Mouse (Mus musculus) CH12.LX (cell line): ENCODE data around the gene Ampd3. TPM values are rescaled to one million over a fixed set of nuclear protein-coding genes. Genes with fewer than 3 reads are reported as not detected.

Experiments
- DNase-seq: peaks from one replicate; pipeline ENCODE4 v3.0.0-alpha.2; 2013; ENCODE audit errors: extremely low read depth
- H3K27ac ChIP-seq: 2 replicates; pipeline ENCODE4 v1.5.1; 2012; ENCODE audit warnings: low read depth, mild to moderate bottlenecking, control low read depth, moderate library complexity; ENCODE audit not compliant: insufficient read depth
- H3K27me3 ChIP-seq: replicated peaks from 2 replicates; pipeline ENCODE3; 2012; ENCODE audit warnings: inconsistent platforms
- H3K36me3 ChIP-seq, 2 experiments: replicated peaks in 1 of 2; 2 replicates each; pipeline versions ENCODE3 to v1.6.1; 2012; ENCODE audit warnings: inconsistent platforms in 1 of 2, low read length in 1 of 2, mild to moderate bottlenecking in 1 of 2, mixed read lengths in 1 of 2, moderate library complexity in 1 of 2; ENCODE audit not compliant: control insufficient read depth in 1 of 2, insufficient read depth in 1 of 2
- H3K4me1 ChIP-seq, 2 experiments: 2 replicates each; pipeline ENCODE4 v1.6.1; 2012; ENCODE audit warnings: inconsistent platforms in 1 of 2, moderate library complexity in 1 of 2; ENCODE audit not compliant: insufficient read depth in 2 of 2, control insufficient read depth in 1 of 2
- H3K4me2 ChIP-seq: 2 replicates; pipeline ENCODE4 v1.6.1; 2012; ENCODE audit warnings: low read depth, mild to moderate bottlenecking, control low read depth; ENCODE audit not compliant: poor library complexity, insufficient read depth, severe bottlenecking
- H3K4me3 ChIP-seq, 3 experiments: fragments of 150-350 bp in 1 of 3; sonication (generic) in 1 of 3; replicated peaks in 1 of 3; 2 replicates each; pipeline versions ENCODE3 to v1.5.1; 2011 to 2012; ENCODE audit warnings: low read depth in 2 of 3, low read length in 2 of 3, mild to moderate bottlenecking in 2 of 3, moderate library complexity in 2 of 3, control low read depth in 1 of 3, improper control_type of control experiment in 1 of 3, inconsistent platforms in 1 of 3, mixed read lengths in 1 of 3; ENCODE audit not compliant: poor library complexity in 1 of 3
- H3K79me2 ChIP-seq: replicated peaks from 2 replicates; pipeline ENCODE4 v1.6.1; 2012; ENCODE audit warnings: mild to moderate bottlenecking, moderate library complexity; ENCODE audit not compliant: control insufficient read depth, poor library complexity, insufficient read depth, severe bottlenecking; ENCODE audit errors: extremely low read depth
- H3K9ac ChIP-seq: 2 replicates; pipeline ENCODE4 v1.6.1; 2012; ENCODE audit warnings: low read depth, mild to moderate bottlenecking, control low read depth, moderate library complexity; ENCODE audit not compliant: insufficient read depth
- H3K9me3 ChIP-seq: replicated peaks from 2 replicates; pipeline ENCODE3; 2012; ENCODE audit warnings: low read length, inconsistent platforms, mixed read lengths
- BHLHE40 ChIP-seq: IDR thresholded peaks from 2 replicates; pipeline ENCODE4 v1.6.1; 2011; ENCODE audit warnings: mild to moderate bottlenecking, low read depth, low read length, improper control_type of control experiment
- CTCF ChIP-seq, 2 experiments: IDR thresholded peaks in 1 of 2; conservative IDR thresholded peaks in 1 of 2; 2 replicates each; pipeline ENCODE4 v1.5.1; 2011 to 2012; ENCODE audit warnings: low read depth in 2 of 2, low read length in 2 of 2, improper control_type of control experiment in 1 of 2, inconsistent platforms in 1 of 2, mild to moderate bottlenecking in 1 of 2, moderate library complexity in 1 of 2
- ELF1 ChIP-seq: IDR thresholded peaks from 2 replicates; pipeline ENCODE4 v1.6.1; 2014; ENCODE audit warnings: low read depth, mild to moderate bottlenecking, inconsistent platforms, low read length, improper control_type of control experiment
- EP300 ChIP-seq: IDR thresholded peaks from 2 replicates; pipeline ENCODE4 v1.6.1; 2011; ENCODE audit warnings: low read length, improper control_type of control experiment
- GABPA ChIP-seq: IDR thresholded peaks from 2 replicates; pipeline ENCODE4 v1.6.1; 2012; ENCODE audit warnings: low read depth, low read length, improper control_type of control experiment, inconsistent platforms; ENCODE audit not compliant: insufficient replicate concordance
- KAT2A ChIP-seq: IDR thresholded peaks from 2 replicates; pipeline ENCODE4 v1.6.1; 2012; ENCODE audit warnings: low read length, improper control_type of control experiment, inconsistent platforms; ENCODE audit not compliant: insufficient replicate concordance
- MAFK ChIP-seq: IDR thresholded peaks from 2 replicates; pipeline ENCODE4 v1.6.1; 2011; ENCODE audit warnings: low read length, improper control_type of control experiment; ENCODE audit not compliant: insufficient replicate concordance
- MAZ ChIP-seq: IDR thresholded peaks from 2 replicates; pipeline ENCODE4 v1.6.1; 2012; ENCODE audit warnings: low read depth, mild to moderate bottlenecking, inconsistent platforms, low read length, improper control_type of control experiment, moderate library complexity
- MXI1 ChIP-seq: IDR thresholded peaks from 2 replicates; pipeline ENCODE4 v1.6.1; 2011; ENCODE audit warnings: mild to moderate bottlenecking, low read depth, low read length, improper control_type of control experiment
- NELFE ChIP-seq: IDR thresholded peaks from 2 replicates; pipeline ENCODE4 v1.6.1; 2011; ENCODE audit warnings: low read depth, low read length, improper control_type of control experiment
- PAX5 ChIP-seq: IDR thresholded peaks from 2 replicates; pipeline ENCODE4 v1.6.1; 2012; ENCODE audit warnings: low read length, inconsistent platforms, mixed read lengths
- RCOR1 ChIP-seq: conservative IDR thresholded peaks from 2 replicates; pipeline ENCODE4 v1.6.1; 2012; ENCODE audit warnings: low read depth, mild to moderate bottlenecking, inconsistent platforms, low read length, improper control_type of control experiment
- SIN3A ChIP-seq: IDR thresholded peaks from 2 replicates; pipeline ENCODE4 v1.6.1; 2012; ENCODE audit warnings: low read length, improper control_type of control experiment, inconsistent platforms
- SMC3 ChIP-seq: IDR thresholded peaks from 2 replicates; pipeline ENCODE4 v1.6.1; 2011; ENCODE audit warnings: low read depth, low read length, improper control_type of control experiment
- TBP ChIP-seq: conservative IDR thresholded peaks from 2 replicates; pipeline ENCODE4 v1.6.1; 2011; ENCODE audit warnings: low read depth, low read length, improper control_type of control experiment
- TCF12 ChIP-seq: IDR thresholded peaks from 2 replicates; pipeline ENCODE4 v1.6.1; 2014; ENCODE audit warnings: low read depth, mild to moderate bottlenecking, inconsistent platforms, low read length, improper control_type of control experiment
- UBTF ChIP-seq: IDR thresholded peaks from 2 replicates; pipeline ENCODE4 v1.6.1; 2012; ENCODE audit warnings: low read depth, mild to moderate bottlenecking, inconsistent platforms, low read length, improper control_type of control experiment, moderate library complexity
- USF1 ChIP-seq: IDR thresholded peaks from 2 replicates; pipeline ENCODE4 v1.6.1; 2014; ENCODE audit warnings: low read depth, mild to moderate bottlenecking, inconsistent platforms, low read length, improper control_type of control experiment
- USF2 ChIP-seq: conservative IDR thresholded peaks from 2 replicates; pipeline ENCODE4 v1.6.1; 2011; ENCODE audit warnings: low read depth, low read length, improper control_type of control experiment
- ZMIZ1 ChIP-seq: IDR thresholded peaks from 2 replicates; pipeline ENCODE4 v1.6.1; 2012; ENCODE audit warnings: low read depth, mild to moderate bottlenecking, inconsistent platforms, low read length, improper control_type of control experiment
- ZNF384 ChIP-seq: IDR thresholded peaks from 2 replicates; pipeline ENCODE4 v1.6.1; 2012; ENCODE audit warnings: low read depth, low read length, improper control_type of control experiment, inconsistent platforms
- dilution Hi-C: fragments of 300-500 bp; cut with MboI; formaldehyde crosslinking; loops from 2 replicates; pipeline ENCODE4 v1.14.3; 2020; ENCODE audit warnings: low sequenced_read_pairs; ENCODE audit not compliant: extremely low pct_unique_long_range_greater_than_20kb, extremely low pct_ligation_motif_present
- in situ Hi-C: fragments of 300-500 bp; cut with MboI; formaldehyde crosslinking; loops from 3 replicates; pipeline ENCODE4 v1.14.3; 2019; ENCODE audit warnings: low sequenced_read_pairs, low pct_ligation_motif_present, low pct_unique_long_range_greater_than_20kb, mixed read lengths
- polyA plus RNA-seq: library from polyadenylated mRNA; unstranded; fragments of >175 nt; gene quantifications from 2 replicates; pipeline ENCODE4 v1.2.1, GENCODE M21; 2012; ENCODE audit warnings: low read depth; ENCODE audit not compliant: insufficient read length
- total RNA-seq, 2 experiments: library from RNA; depleted of rRNA; stranded (reverse); fragments of 300-350 nt in 1 of 2; fragments of >200 nt in 1 of 2; gene quantifications; 2 replicates each; pipeline ENCODE4 v1.2.3; 2012 to 2014

Ampd3 gene
- total and polyA plus RNA-seq, 3 experiments = 0.08 to 0.84 (median 0.30) TPM

GRCm38 (mm10) chr7:110809585-110810557 is 41.9 kb downstream of the Ampd3 start:
- Histone ChIP-seq H3K27me3 (no peaks in the 10 kb centered on the region), H3K9me3 (no peaks in the 10 kb centered on the region), H3K79me2 (no peaks in the 10 kb centered on the region), H3K27ac (no peak overlapping the region), H3K4me1 (peaks cover 0 to 10% of the 10 kb centered on the region in 2 experiments; a peak in 1 of 4 replicates), H3K4me2 (no peak overlapping the region), H3K36me3 (peaks cover 5 to 25% of the 10 kb centered on the region in 2 experiments), H3K4me3 (no peak overlapping the region), H3K9ac (no peak overlapping the region)
- no peak for DNase-seq
- TF ChIP-seq TCF12 = no peak
- no peak for TF ChIP-seq ZNF384
- TF ChIP-seq UBTF = no peak
- no peak for TF ChIP-seq CTCF (conservative IDR thresholded peaks at IDR 0.05 in 1 of 2, IDR thresholded peaks at IDR 0.05 in 1 of 2; ENCODE audit: low read depth in 2 of 2, low read length in 2 of 2)
- TF ChIP-seq SMC3 = no peak
- TF ChIP-seq ZMIZ1 = no peak
- no peak for TF ChIP-seq USF1
- TF ChIP-seq GABPA = no peak
- TF ChIP-seq ELF1 = no peak
- TF ChIP-seq NELFE = no peak
- no peak for TF ChIP-seq SIN3A
- no peak for TF ChIP-seq PAX5
- no peak for TF ChIP-seq MXI1
- TF ChIP-seq TBP = no peak
- TF ChIP-seq MAZ = no peak
- no peak for TF ChIP-seq USF2
- TF ChIP-seq RCOR1 = no peak
- in situ Hi-C loops (loop anchor here (10.0 kb wide), 1 partner anchor 205 kb away; no protein-coding TSS in a partner anchor), dilution Hi-C loops (no loop called here)

- in situ Hi-C loops = no loop called here
- H3K36me3 ChIP-seq = peaks cover 5 to 30% of the 10 kb centered on the region in 2 experiments
These were observed 43.0 kb downstream of the Ampd3 start for GRCm38 (mm10) chr7:110810995-110811394.

More at GRCm38 (mm10) chr7:110810995-110811394, 43.0 kb downstream of the Ampd3 start:
- Histone ChIP-seq H3K79me2 (no peaks in the 10 kb centered on the region), H3K4me3 (no peak overlapping the region), H3K4me1 (peaks cover 0 to 10% of the 10 kb centered on the region in 2 experiments; a peak in 1 of 4 replicates), H3K9ac (no peak overlapping the region), H3K27me3 (no peaks in the 10 kb centered on the region), H3K27ac (no peak overlapping the region), H3K9me3 (no peaks in the 10 kb centered on the region), H3K4me2 (no peak overlapping the region)
- DNase-seq = no peak
- dilution Hi-C loops = no loop called here
- no peak for TF ChIP-seq BHLHE40
- no peak for TF ChIP-seq KAT2A
- TF ChIP-seq TCF12 = no peak
- no peak for TF ChIP-seq EP300
- TF ChIP-seq MAFK = no peak
- TF ChIP-seq MAZ = no peak
- no peak for TF ChIP-seq SIN3A
